In the genomic region with DNA sequence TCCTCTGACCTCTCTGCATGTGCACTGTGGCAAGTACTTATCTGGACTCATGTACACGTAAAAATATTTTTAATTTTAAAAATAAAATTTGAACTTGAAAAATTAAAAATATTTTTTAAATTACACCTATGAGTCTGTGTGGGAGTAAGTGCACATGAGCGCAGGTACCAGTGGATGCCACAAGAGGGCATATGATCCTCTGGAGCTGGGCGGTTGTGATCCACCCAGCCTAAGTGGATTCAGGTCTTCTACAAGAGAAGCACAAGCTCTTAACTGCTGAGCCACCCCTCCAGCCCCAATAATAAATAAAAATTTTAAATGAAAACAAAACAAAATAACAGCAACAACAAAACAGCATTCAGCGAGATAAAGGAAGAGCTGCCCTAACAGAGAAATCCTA, we compare ENCODE assay signal across 16 mouse cellular contexts. TPM values are rescaled to one million over a fixed set of nuclear protein-coding genes. Genes with fewer than 3 reads are reported as not detected.
"Had no signal": no experiment of that assay in that cellular context is flagged by ENCODE, and none has a peak within 500 bp of the region (broad histone marks: within the 10 kb centered on the region; RNA-seq: fewer than 3 reads in every experiment).

No protein-coding gene starts in this region.

- H3K4me1 ChIP-seq: kidney, embryonic 15.5 days; liver, embryonic 15.5 days; lung, embryonic 15.5 days; midbrain, embryonic 13.5 days had no signal

- H3K27me3 ChIP-seq: liver, embryonic 15.5 days; lung, embryonic 15.5 days had no signal

- H3K4me3 ChIP-seq: kidney, embryonic 15.5 days; limb, embryonic 13.5 days; liver, embryonic 15.5 days; lung, embryonic 15.5 days; midbrain, embryonic 13.5 days had no signal

- DNase-seq: kidney, postnatal 14 days; left cerebral cortex, postnatal 4 days; right cerebral cortex, postnatal 14 days; thymus, postnatal 4 days had no signal

- H3K36me3 ChIP-seq: kidney, embryonic 15.5 days; limb, embryonic 13.5 days; liver, embryonic 15.5 days; lung, embryonic 15.5 days; midbrain, embryonic 13.5 days had no signal

- H3K9me3 ChIP-seq: kidney, embryonic 15.5 days; liver, embryonic 15.5 days; lung, embryonic 15.5 days; midbrain, embryonic 13.5 days had no signal

- H3K9ac ChIP-seq: kidney, embryonic 15.5 days; limb, embryonic 13.5 days; liver, embryonic 15.5 days; lung, embryonic 15.5 days; midbrain, embryonic 13.5 days had no signal

- H3K27ac ChIP-seq: kidney, embryonic 15.5 days; limb, embryonic 13.5 days; liver, embryonic 15.5 days; lung, embryonic 15.5 days; midbrain, embryonic 13.5 days had no signal

RNA-seq across cellular contexts. Expression of a gene that starts 9.7 kb away (rescaled TPM):
- total RNA-seq: layer of hippocampus, postnatal 25 days; left cerebral cortex, postnatal 10 days; liver, adult 2 months; megakaryocyte-erythroid progenitor cell, adult 5-6 weeks; midbrain, postnatal 0 days had no signal
- polyA plus RNA-seq: kidney, embryonic 15.5 days; limb, embryonic 13.5 days; liver, adult 2 months; liver, embryonic 15.5 days; lung, embryonic 15.5 days; midbrain, embryonic 13.5 days; neural tube, embryonic 14.5 days; stomach, embryonic 16.5 days had no signal

RNA-seq across cellular contexts. Expression of a gene that starts 9.9 kb away (rescaled TPM):
- total RNA-seq: liver, adult 2 months; megakaryocyte-erythroid progenitor cell, adult 5-6 weeks had no signal
- polyA plus RNA-seq: liver, adult 2 months had no signal
